Mouse (Mus musculus): ENCODE results near the gene Cyp1a2. TPM values are rescaled to one million over a fixed set of nuclear protein-coding genes. Genes with fewer than 3 reads are reported as not detected.
"Not testable (repeated sequence)": the region's sequence is repeated elsewhere in the genome, so short reads cannot be mapped to it uniquely, and the experiment has no call there.

Cyp1a2 gene
- polyA plus RNA-seq, 1 experiment from 2014 or later, result not detected

DNA sequence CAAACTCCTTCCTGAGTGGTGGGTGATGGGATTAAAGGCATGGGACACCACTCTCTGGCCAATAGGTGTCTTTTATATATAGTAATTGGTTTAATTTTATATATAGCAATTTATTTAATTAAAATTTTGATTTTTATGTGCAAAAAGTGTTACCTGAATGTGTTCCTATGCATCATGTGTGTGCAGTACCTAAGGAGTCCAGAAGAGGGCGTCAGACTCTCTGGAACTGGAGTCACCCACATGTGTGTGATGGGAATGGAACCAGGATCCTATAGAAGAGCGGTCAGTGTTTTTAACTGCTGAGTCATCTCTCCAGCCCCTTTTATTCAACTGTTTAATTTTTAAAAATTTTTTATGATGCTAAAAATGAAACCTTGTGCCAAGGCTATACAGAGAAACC, 28.7 kb upstream of the Cyp1a2 start:
- 61% methylated on average over 2 of the region's 2 CpGs for WGBS
- H3K4me2 ChIP-seq (ENCODE audit: low read length), result no peak overlapping the region
- no peak overlapping the region for H3K9ac ChIP-seq (ENCODE audit: low read length)
- no peaks in the 10 kb centered on the region for H3K27me3 ChIP-seq (ENCODE audit: control insufficient read depth, insufficient read depth, low read length)
- H3K36me3 ChIP-seq (ENCODE audit: control insufficient read depth, insufficient read depth, low read length), result peaks cover 52% of the 10 kb centered on the region
- H3K4me1 ChIP-seq (ENCODE audit: control insufficient read depth in 2 of 2, insufficient read depth in 2 of 2, low read length in 2 of 2), result peaks cover 3 to 8% of the 10 kb centered on the region in 2 experiments; a peak in 1 of 4 replicates
- no peak overlapping the region for H3K27ac ChIP-seq (replicated peaks in 1 of 2; ENCODE audit: control insufficient read depth in 1 of 2, insufficient read depth in 1 of 2, low read depth in 2 of 2, low read length in 2 of 2)
- ATAC-seq (ENCODE audit: insufficient number of reproducible peaks, insufficient read depth, low FRiP score, low read depth), result no peak
- no peak overlapping the region for H3K4me3 ChIP-seq (ENCODE audit: control insufficient read depth in 1 of 2, insufficient read depth in 1 of 2, low read depth in 1 of 2, low read length in 2 of 2)
- peaks cover 5% of the 10 kb centered on the region for H3K9me3 ChIP-seq (ENCODE audit: control insufficient read depth, low read length)

DNA sequence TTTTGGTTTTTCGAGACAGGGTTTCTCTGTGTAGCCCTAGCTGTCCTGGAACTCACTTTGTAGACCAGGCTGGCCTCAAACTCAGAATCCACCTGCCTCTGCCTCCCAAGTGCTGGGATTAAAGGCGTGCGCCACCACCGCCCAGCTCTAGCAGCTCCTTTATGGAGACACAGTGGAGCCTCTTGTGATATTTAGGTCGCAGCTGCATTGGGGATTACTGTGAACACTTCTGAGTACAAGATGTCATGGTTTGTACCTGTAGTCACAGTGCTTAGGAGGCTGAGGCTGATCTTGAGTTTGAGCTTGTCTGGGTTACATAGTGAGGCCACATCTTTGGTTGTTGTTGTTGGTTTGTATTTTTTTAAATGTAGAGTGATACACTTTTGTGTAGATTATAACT, 26.7 kb upstream of the Cyp1a2 start:
- H3K9ac ChIP-seq (ENCODE audit: low read length), result not testable (repeated sequence)

DNA sequence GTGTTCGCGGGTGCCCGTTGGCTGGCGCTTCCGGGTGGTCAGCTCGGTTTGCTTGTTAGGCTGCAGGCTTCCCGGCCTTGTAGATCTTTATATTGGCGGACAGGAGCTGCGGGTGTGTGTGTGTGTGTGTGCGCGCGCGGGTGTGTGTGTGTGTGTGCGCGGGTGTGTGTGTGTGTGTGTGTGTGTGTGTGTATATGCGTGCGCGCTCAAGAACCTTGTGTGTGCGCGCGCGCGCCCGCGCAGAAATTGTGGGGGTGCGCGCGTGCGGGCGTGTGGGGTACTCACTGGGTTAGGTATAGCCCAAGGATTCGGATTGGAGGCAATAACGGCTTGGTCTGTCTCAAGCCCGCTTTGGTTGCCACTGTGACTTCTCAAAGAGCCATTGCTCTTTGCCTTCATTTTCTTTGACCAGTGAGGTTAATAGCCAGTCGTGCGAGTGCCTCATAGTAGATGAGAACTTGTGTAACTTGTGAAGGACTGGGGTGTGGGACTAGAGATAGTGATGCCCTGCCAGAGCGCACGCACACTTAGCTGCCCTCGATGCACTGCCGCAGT, 25.3 kb upstream of the Cyp1a2 start:
- Histone ChIP-seq H3K9ac (ENCODE audit: low read length) (peak overlapping the region; percentile 94), H3K27me3 (ENCODE audit: control insufficient read depth, insufficient read depth, low read length) (no peaks in the 10 kb centered on the region), H3K4me2 (ENCODE audit: low read length) (peak overlapping the region; percentile 90), H3K27ac (replicated peaks in 1 of 2; ENCODE audit: control insufficient read depth in 1 of 2, insufficient read depth in 1 of 2, low read depth in 2 of 2, low read length in 2 of 2) (peak overlapping the region; percentile 65 to 84), H3K36me3 (ENCODE audit: control insufficient read depth, insufficient read depth, low read length) (peaks cover 18% of the 10 kb centered on the region), H3K4me3 (ENCODE audit: control insufficient read depth in 1 of 2, insufficient read depth in 1 of 2, low read depth in 1 of 2, low read length in 2 of 2) (peak overlapping the region; percentile 71 to 88), H3K9me3 (ENCODE audit: control insufficient read depth, low read length) (peaks cover 5% of the 10 kb centered on the region), H3K4me1 (ENCODE audit: control insufficient read depth in 2 of 2, insufficient read depth in 2 of 2, low read length in 2 of 2) (peaks cover 3 to 8% of the 10 kb centered on the region in 2 experiments; a peak in 1 of 4 replicates)
- WGBS, result 2% methylated on average over 39 of the region's 39 CpGs
- peak; percentile 43 for ATAC-seq (ENCODE audit: insufficient number of reproducible peaks, insufficient read depth, low FRiP score, low read depth)

More for the DNA sequence above, 26.7 kb upstream of the Cyp1a2 start:
- H3K27ac ChIP-seq (replicated peaks in 1 of 2; ENCODE audit: control insufficient read depth in 1 of 2, insufficient read depth in 1 of 2, low read depth in 2 of 2, low read length in 2 of 2); H3K27me3 ChIP-seq (ENCODE audit: control insufficient read depth, insufficient read depth, low read length); ATAC-seq (ENCODE audit: insufficient number of reproducible peaks, insufficient read depth, low FRiP score, low read depth); H3K4me1 ChIP-seq (ENCODE audit: control insufficient read depth in 2 of 2, insufficient read depth in 2 of 2, low read length in 2 of 2); H3K9me3 ChIP-seq (ENCODE audit: control insufficient read depth, low read length); H3K4me3 ChIP-seq (ENCODE audit: control insufficient read depth in 1 of 2, insufficient read depth in 1 of 2, low read depth in 1 of 2, low read length in 2 of 2); H3K4me2 ChIP-seq (ENCODE audit: low read length): not testable (repeated sequence)
- WGBS, result 89% methylated on average over 4 of the region's 5 CpGs
- peaks cover 32% of the 10 kb centered on the region for H3K36me3 ChIP-seq (ENCODE audit: control insufficient read depth, insufficient read depth, low read length)

DNA sequence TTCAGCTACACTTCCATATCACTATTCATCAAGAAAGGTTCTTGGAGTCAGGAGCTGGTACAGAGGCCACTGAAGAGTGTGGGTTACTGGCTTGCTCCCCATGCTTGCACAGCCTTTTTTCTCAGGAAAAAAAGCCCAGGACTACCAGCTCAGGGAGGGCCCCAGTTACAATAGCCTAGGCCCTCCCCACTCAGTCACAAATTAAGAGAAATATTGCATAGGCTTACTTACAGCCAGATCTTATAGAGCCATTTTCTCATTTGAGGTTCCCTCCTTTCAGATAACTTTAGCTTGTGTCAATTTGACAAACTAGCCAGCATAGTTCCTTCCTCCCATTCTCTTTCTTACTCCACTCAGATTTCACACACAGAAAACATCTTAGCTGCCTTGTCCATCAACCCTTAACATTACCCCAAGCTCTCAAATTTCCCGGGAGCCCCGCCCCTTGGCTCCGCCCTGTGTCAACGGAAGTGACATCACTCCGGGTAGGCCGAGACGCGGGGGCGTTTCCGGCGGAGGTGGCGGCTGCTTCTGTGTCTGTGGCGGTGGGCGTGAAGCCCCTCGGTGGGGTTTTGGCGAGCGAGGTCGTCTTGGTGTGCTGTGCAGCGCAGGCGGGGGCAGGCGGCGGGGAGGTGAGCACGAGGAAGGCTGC, 24.7 kb upstream of the Cyp1a2 start, which contains the start of gene Edc3:
TSS of gene Edc3 (plus strand) at position 473 of the 652 bp plus-strand sequence.
- H3K4me2 ChIP-seq (ENCODE audit: low read length), result peak within 1 kb of the TSS; percentile 90
- WGBS, result 0% methylated on average over 23 of the region's 23 CpGs
- peak; percentile 86 for ATAC-seq (ENCODE audit: insufficient number of reproducible peaks, insufficient read depth, low FRiP score, low read depth)

DNA sequence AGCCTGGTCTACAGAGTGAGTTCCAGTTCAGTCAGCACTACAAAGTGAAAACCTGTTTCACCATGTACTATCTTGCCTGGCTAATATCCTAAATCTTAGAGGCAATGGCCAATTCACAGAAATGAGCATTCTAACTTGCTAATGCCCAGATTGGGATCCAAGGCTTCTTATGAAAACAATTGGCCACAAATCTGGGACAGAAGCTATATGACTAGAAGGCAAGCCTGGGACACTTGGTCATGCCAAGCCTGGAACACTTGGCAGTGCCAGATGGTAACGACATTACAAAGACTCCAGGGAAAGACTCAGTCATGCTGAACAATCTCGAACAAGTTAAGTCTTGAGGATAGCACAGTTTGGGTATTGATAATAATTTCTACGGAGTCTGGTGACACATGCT, 23.0 kb upstream of the Cyp1a2 start:
- peaks cover 3 to 8% of the 10 kb centered on the region in 2 experiments; a peak in 1 of 4 replicates for H3K4me1 ChIP-seq (ENCODE audit: control insufficient read depth in 2 of 2, insufficient read depth in 2 of 2, low read length in 2 of 2)
- no peak overlapping the region for H3K4me3 ChIP-seq (ENCODE audit: control insufficient read depth in 1 of 2, insufficient read depth in 1 of 2, low read depth in 1 of 2, low read length in 2 of 2)
- no peaks in the 10 kb centered on the region for H3K36me3 ChIP-seq (ENCODE audit: control insufficient read depth, insufficient read depth, low read length)
- peaks cover 5% of the 10 kb centered on the region for H3K9me3 ChIP-seq (ENCODE audit: control insufficient read depth, low read length)
- WGBS, result 77% methylated on average over 3 of the region's 3 CpGs
- H3K27ac ChIP-seq (replicated peaks in 1 of 2; ENCODE audit: control insufficient read depth in 1 of 2, insufficient read depth in 1 of 2, low read depth in 2 of 2, low read length in 2 of 2), result no peak overlapping the region
- H3K27me3 ChIP-seq (ENCODE audit: control insufficient read depth, insufficient read depth, low read length), result no peaks in the 10 kb centered on the region; the same call in 1 of the 2 replicates
- H3K4me2 ChIP-seq (ENCODE audit: low read length), result no peak overlapping the region
- no peak overlapping the region for H3K9ac ChIP-seq (ENCODE audit: low read length)
- no peak for ATAC-seq (ENCODE audit: insufficient number of reproducible peaks, insufficient read depth, low FRiP score, low read depth)

More for the DNA sequence above, 24.7 kb upstream of the Cyp1a2 start, which contains the start of gene Edc3:
- Histone ChIP-seq H3K27me3 (ENCODE audit: control insufficient read depth, insufficient read depth, low read length) (no peaks in the 10 kb centered on the region), H3K9me3 (ENCODE audit: control insufficient read depth, low read length) (peaks cover 5% of the 10 kb centered on the region), H3K9ac (ENCODE audit: low read length) (peak within 1 kb of the TSS; percentile 94), H3K4me3 (ENCODE audit: control insufficient read depth in 1 of 2, insufficient read depth in 1 of 2, low read depth in 1 of 2, low read length in 2 of 2) (peak within 1 kb of the TSS; percentile 71 to 88), H3K4me1 (ENCODE audit: control insufficient read depth in 2 of 2, insufficient read depth in 2 of 2, low read length in 2 of 2) (peaks cover 3 to 8% of the 10 kb centered on the region in 2 experiments; a peak in 1 of 4 replicates), H3K36me3 (ENCODE audit: control insufficient read depth, insufficient read depth, low read length) (peaks cover 12% of the 10 kb centered on the region; the same call in 1 of the 2 replicates), H3K27ac (replicated peaks in 1 of 2; ENCODE audit: control insufficient read depth in 1 of 2, insufficient read depth in 1 of 2, low read depth in 2 of 2, low read length in 2 of 2) (peak within 1 kb of the TSS; percentile 65 to 84)

DNA sequence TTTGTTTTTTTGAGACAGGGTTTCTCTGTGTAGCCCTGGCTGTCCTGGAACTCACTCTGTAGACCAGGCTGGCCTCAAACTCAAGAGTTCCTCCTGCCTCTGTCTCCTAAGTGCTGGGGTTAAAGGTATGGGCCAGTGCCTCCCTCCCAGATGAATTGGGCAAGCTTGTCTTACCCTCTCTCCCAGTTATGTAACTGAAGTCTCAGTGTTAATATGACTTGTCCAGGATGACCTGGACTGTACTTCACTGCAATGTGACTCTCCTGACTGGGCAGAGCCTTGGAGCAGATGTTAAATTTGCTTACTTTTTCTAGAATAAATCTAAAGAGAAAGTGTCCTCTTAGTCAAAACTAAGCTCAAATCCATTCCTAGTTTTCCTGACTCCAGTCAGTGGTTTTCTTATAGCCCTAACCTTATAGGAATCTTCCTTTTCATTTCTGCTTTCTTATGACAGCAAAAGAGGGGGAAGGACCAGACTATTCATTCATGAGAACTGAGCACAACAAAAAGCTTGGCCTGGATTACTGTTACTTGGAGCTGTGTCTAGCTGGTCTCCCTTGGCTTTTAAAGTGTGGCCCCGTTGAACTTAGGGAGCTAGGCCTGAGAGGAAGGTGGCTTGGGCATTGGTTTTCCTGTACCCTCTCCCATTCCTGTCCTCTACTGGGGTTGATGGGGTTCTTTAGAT, 15.1 kb upstream of the Cyp1a2 start:
- no peaks in the 10 kb centered on the region for H3K9me3 ChIP-seq (ENCODE audit: control insufficient read depth, low read length)
- H3K9ac ChIP-seq (ENCODE audit: low read length), result no peak overlapping the region
- no peak overlapping the region for H3K4me2 ChIP-seq (ENCODE audit: low read length)
- 68% methylated on average over 1 of the region's 1 CpGs for WGBS
- H3K4me1 ChIP-seq (ENCODE audit: control insufficient read depth in 2 of 2, insufficient read depth in 2 of 2, low read length in 2 of 2), result peaks cover 4 to 12% of the 10 kb centered on the region in 2 experiments; a peak in 3 of 4 replicates
- no peak overlapping the region for H3K27ac ChIP-seq (replicated peaks in 1 of 2; ENCODE audit: control insufficient read depth in 1 of 2, insufficient read depth in 1 of 2, low read depth in 2 of 2, low read length in 2 of 2)
- H3K36me3 ChIP-seq (ENCODE audit: control insufficient read depth, insufficient read depth, low read length), result no peaks in the 10 kb centered on the region
- no peak for ATAC-seq (ENCODE audit: insufficient number of reproducible peaks, insufficient read depth, low FRiP score, low read depth)
- H3K4me3 ChIP-seq (ENCODE audit: control insufficient read depth in 1 of 2, insufficient read depth in 1 of 2, low read depth in 1 of 2, low read length in 2 of 2), result no peak overlapping the region
- peaks cover 32% of the 10 kb centered on the region for H3K27me3 ChIP-seq (ENCODE audit: control insufficient read depth, insufficient read depth, low read length)

GRCm38 (mm10) chr9:57697380-57697779, 13.9 kb upstream of the Cyp1a2 start:
- Histone ChIP-seq H3K4me3 (ENCODE audit: control insufficient read depth in 1 of 2, insufficient read depth in 1 of 2, low read depth in 1 of 2, low read length in 2 of 2) (no peak overlapping the region), H3K36me3 (ENCODE audit: control insufficient read depth, insufficient read depth, low read length) (no peaks in the 10 kb centered on the region), H3K9ac (ENCODE audit: low read length) (no peak overlapping the region), H3K9me3 (ENCODE audit: control insufficient read depth, low read length) (no peaks in the 10 kb centered on the region), H3K4me2 (ENCODE audit: low read length) (no peak overlapping the region), H3K27me3 (ENCODE audit: control insufficient read depth, insufficient read depth, low read length) (peaks cover 32% of the 10 kb centered on the region), H3K4me1 (ENCODE audit: control insufficient read depth in 2 of 2, insufficient read depth in 2 of 2, low read length in 2 of 2) (peaks cover 4 to 12% of the 10 kb centered on the region in 2 experiments; a peak in 3 of 4 replicates), H3K27ac (replicated peaks in 1 of 2; ENCODE audit: control insufficient read depth in 1 of 2, insufficient read depth in 1 of 2, low read depth in 2 of 2, low read length in 2 of 2) (no peak overlapping the region)
- ATAC-seq (ENCODE audit: insufficient number of reproducible peaks, insufficient read depth, low FRiP score, low read depth), result no peak
- WGBS, result 22% methylated on average over 4 of the region's 4 CpGs
